Mouse (Mus musculus) small intestine, adult 2 months (tissue): ENCODE measurements at regions not wholly inside any gene's neighbourhood (a gene's known extent, or its start where the extent isn't known, plus 50 kb on each side); places are given as distances from the start of the nearest gene placed in this dataset.

Source experiments
- H3K27ac ChIP-seq: fragments of 200-500 bp; 2 replicates; pipeline ENCODE4 v1.5.1; 2012; ENCODE audit warnings: low read depth, low read length, control low read depth, inconsistent platforms; ENCODE audit not compliant: insufficient read depth
- H3K27me3 ChIP-seq: fragments of 200-500 bp; 2 replicates; pipeline ENCODE4 v1.6.1; 2012; ENCODE audit warnings: mild to moderate bottlenecking, moderate library complexity, low read length, inconsistent platforms; ENCODE audit not compliant: control insufficient read depth, insufficient read depth
- H3K36me3 ChIP-seq: fragments of 200-500 bp; 2 replicates; pipeline ENCODE4 v1.6.1; 2012; ENCODE audit warnings: mild to moderate bottlenecking, low read length, control low read depth, inconsistent platforms; ENCODE audit not compliant: control insufficient read depth, insufficient read depth
- H3K4me1 ChIP-seq: fragments of 200-500 bp; 2 replicates; pipeline ENCODE4 v1.6.1; 2012; ENCODE audit warnings: low read length, inconsistent platforms, mixed read lengths; ENCODE audit not compliant: control insufficient read depth, insufficient read depth, insufficient read length
- H3K4me3 ChIP-seq: fragments of 200-500 bp; 2 replicates; pipeline ENCODE4 v1.5.1; 2012; ENCODE audit warnings: low read depth, mild to moderate bottlenecking, control low read depth, inconsistent platforms, low read length, moderate library complexity
- CTCF ChIP-seq: fragments of 200-500 bp; IDR thresholded peaks from 2 replicates; pipeline ENCODE4 v1.5.1; 2012; ENCODE audit warnings: low read depth, mild to moderate bottlenecking, control low read depth, inconsistent platforms, low read length, moderate library complexity, mixed read lengths; ENCODE audit not compliant: insufficient replicate concordance, insufficient read length; ENCODE audit errors: extremely low read depth
- POLR2A ChIP-seq: fragments of 200-500 bp; IDR thresholded peaks from 2 replicates; pipeline ENCODE4 v1.6.1; 2012; ENCODE audit warnings: low read depth, mild to moderate bottlenecking, control low read depth, inconsistent platforms, low read length, moderate library complexity
- WGBS: fragments of 180-500 bp; shearing (Covaris S2); methylation state at CpG from one replicate; pipeline ENCODE4 v1.1.7; 2018; 5-methylcytosine and 5-hydroxymethylcytosine counted together

- TF ChIP-seq POLR2A, result no peak
- no peak for TF ChIP-seq CTCF
- H3K4me3 ChIP-seq, result no peak overlapping the region
- H3K27ac ChIP-seq, result no peak overlapping the region
- no peaks in the 10 kb centered on the region for H3K36me3 ChIP-seq
- WGBS, result 25% methylated on average over 1 of the region's 1 CpGs
- H3K27me3 ChIP-seq, result no peaks in the 10 kb centered on the region
- no peaks in the 10 kb centered on the region for H3K4me1 ChIP-seq
Observed at GRCm38 (mm10) chr13:97560789-97561188, 199.6 kb downstream of the Gm10260 start.

- H3K27me3 ChIP-seq, result no peaks in the 10 kb centered on the region
- no peaks in the 10 kb centered on the region for H3K36me3 ChIP-seq
- no peaks in the 10 kb centered on the region for H3K4me1 ChIP-seq
- no peak for TF ChIP-seq CTCF
- no peak for TF ChIP-seq POLR2A
- 82% methylated on average over 15 of the region's 15 CpGs for WGBS
- no peak overlapping the region for H3K4me3 ChIP-seq
- no peak overlapping the region for H3K27ac ChIP-seq
Observed at GRCm38 (mm10) chr13:97559611-97560385, 200.6 kb downstream of the Gm10260 start.

GRCm38 (mm10) chr13:97558884-97559283 is 201.5 kb downstream of the Gm10260 start:
- Histone ChIP-seq H3K36me3 (no peaks in the 10 kb centered on the region), H3K4me1 (no peaks in the 10 kb centered on the region), H3K4me3 (no peak overlapping the region), H3K27me3 (no peaks in the 10 kb centered on the region), H3K27ac (no peak overlapping the region)
- 90% methylated on average over 3 of the region's 3 CpGs for WGBS
- no peak for TF ChIP-seq CTCF
- TF ChIP-seq POLR2A, result no peak

- 97% methylated on average over 3 of the region's 3 CpGs for WGBS
- Histone ChIP-seq H3K27me3 (no peaks in the 10 kb centered on the region), H3K4me3 (no peak overlapping the region), H3K27ac (no peak overlapping the region), H3K36me3 (no peaks in the 10 kb centered on the region), H3K4me1 (no peaks in the 10 kb centered on the region; the same call in 1 of the 2 replicates)
- TF ChIP-seq POLR2A, result no peak
- no peak for TF ChIP-seq CTCF
Observed at GRCm38 (mm10) chr13:97555312-97555711, 205.1 kb downstream of the Gm10260 start.

GRCm38 (mm10) chr13:97554601-97555000 is 205.8 kb downstream of the Gm10260 start:
- Histone ChIP-seq H3K4me1 (no peaks in the 10 kb centered on the region; the same call in 1 of the 2 replicates), H3K27ac (no peak overlapping the region), H3K27me3 (no peaks in the 10 kb centered on the region), H3K36me3 (no peaks in the 10 kb centered on the region), H3K4me3 (no peak overlapping the region)
- no peak for TF ChIP-seq POLR2A
- no peak for TF ChIP-seq CTCF
- WGBS, result 87% methylated on average over 5 of the region's 5 CpGs

GRCm38 (mm10) chr13:97552236-97552635 is 208.2 kb downstream of the Gm10260 start:
- TF ChIP-seq CTCF (no peak), POLR2A (no peak)

GRCm38 (mm10) chr13:97550880-97551279 is 209.6 kb downstream of the Gm10260 start:
- TF ChIP-seq CTCF (no peak), POLR2A (no peak)
- no peak overlapping the region for H3K4me3 ChIP-seq
- peaks cover 23% of the 10 kb centered on the region; the same call in 1 of the 2 replicates for H3K4me1 ChIP-seq
- H3K27me3 ChIP-seq, result no peaks in the 10 kb centered on the region
- no peaks in the 10 kb centered on the region for H3K36me3 ChIP-seq
- no peak overlapping the region for H3K27ac ChIP-seq
- WGBS, result 92% methylated on average over 3 of the region's 3 CpGs

More at GRCm38 (mm10) chr13:97552236-97552635, 208.2 kb downstream of the Gm10260 start:
- peaks cover 18% of the 10 kb centered on the region; the same call in 1 of the 2 replicates for H3K4me1 ChIP-seq
- no peak overlapping the region for H3K27ac ChIP-seq
- H3K36me3 ChIP-seq, result no peaks in the 10 kb centered on the region
- H3K4me3 ChIP-seq, result no peak overlapping the region
- H3K27me3 ChIP-seq, result no peaks in the 10 kb centered on the region
- 86% methylated on average over 4 of the region's 4 CpGs for WGBS

- H3K4me1 ChIP-seq, result peaks cover 24% of the 10 kb centered on the region; the same call in 1 of the 2 replicates
- no peaks in the 10 kb centered on the region for H3K36me3 ChIP-seq
- no peak overlapping the region for H3K4me3 ChIP-seq
- 90% methylated on average over 5 of the region's 5 CpGs for WGBS
- H3K27ac ChIP-seq, result no peak overlapping the region
- TF ChIP-seq POLR2A (no peak), CTCF (no peak)
- no peaks in the 10 kb centered on the region for H3K27me3 ChIP-seq
Observed at GRCm38 (mm10) chr13:97550172-97550571, 210.3 kb downstream of the Gm10260 start.
